Mouse (Mus musculus): Measurements from ENCODE around the gene Ubl4a. TPM values are rescaled to one million over a fixed set of nuclear protein-coding genes. Genes with fewer than 3 reads are reported as not detected.

Ubl4a gene
- total RNA-seq, 2 experiments from 2014 or later: 76.0 to 77.9 TPM

Small RNA genes lying within 50 kb of the gene (microRNA-seq; reads per million reads assigned to microRNA genes)
- 0 reads per million in 2 experiments for gene Mir7092

Other genes with a start within 250 kb of the Ubl4a start
- not detected for gene Opn1mw, start 245.8 kb downstream of the Ubl4a start, total RNA-seq (2021)
- gene Mecp2, start 237.9 kb downstream of the Ubl4a start, total RNA-seq (2021): 10 to 100 TPM; 25.7 to 30.4 TPM
- gene Tex28, start 205.4 kb downstream of the Ubl4a start, total RNA-seq (2021): not detected
- not detected for gene Tktl1, start 196.0 kb downstream of the Ubl4a start, total RNA-seq (2021)
- gene Flna, start 123.4 kb downstream of the Ubl4a start, total RNA-seq (2021): 10 to 100 TPM; 85.9 to 91.8 TPM
- 10 to 100 TPM; 31.0 to 35.2 TPM for gene Emd, start 118.5 kb downstream of the Ubl4a start, total RNA-seq (2021)
- gene Rpl10, start 102.4 kb downstream of the Ubl4a start, total RNA-seq (2021): 100 to 1,000 TPM; 240 to 275 TPM
- gene Taz, start 91.3 kb downstream of the Ubl4a start, total RNA-seq (2021): 10 to 100 TPM; 45.4 to 47.6 TPM
- gene Dnase1l1, start 90.9 kb downstream of the Ubl4a start, total RNA-seq (2021): 10 to 100 TPM; 17.7 to 23.5 TPM
- 100 to 1,000 TPM; 130 to 139 TPM for gene Atp6ap1, start 76.1 kb downstream of the Ubl4a start, total RNA-seq (2021)
- gene Gdi1, start 68.2 kb downstream of the Ubl4a start, total RNA-seq (2021): 10 to 100 TPM; 50.9 to 66.5 TPM
- 10 to 100 TPM; 23.9 to 27.7 TPM for gene Fam50a, start 60.2 kb downstream of the Ubl4a start, total RNA-seq (2021)
- gene Plxna3, start 44.2 kb downstream of the Ubl4a start, total RNA-seq (2021): under 1 TPM; 0.40 to 0.93 TPM
- 10 to 100 TPM; 26.8 to 29.0 TPM for gene Lage3, start 19.6 kb downstream of the Ubl4a start, total RNA-seq (2021)
- 1 to 10 TPM; 4.5 to 5.1 TPM for gene Slc10a3, start 131 bp upstream of the Ubl4a start, total RNA-seq (2021)
- 10 to 100 TPM; 19.2 to 20.7 TPM for gene Fam3a, start 20.1 kb upstream of the Ubl4a start, total RNA-seq (2021)
- 10 to 100 TPM; 44.7 to 51.0 TPM for gene Ikbkg, start 20.1 kb upstream of the Ubl4a start, total RNA-seq (2021)
- gene G6pdx, start 56.0 kb upstream of the Ubl4a start, total RNA-seq (2021): 10 to 100 TPM in 1 of 2 experiments, 1 to 10 TPM in 1; 5.8 to 10.6 TPM
- not detected for gene Gm6880, start 108.2 kb upstream of the Ubl4a start, total RNA-seq (2021)
- gene Olfr1326-ps1, start 201.7 kb upstream of the Ubl4a start, total RNA-seq (2021): not detected
- gene Olfr1325, start 219.5 kb upstream of the Ubl4a start, total RNA-seq (2021): not detected